Mouse (Mus musculus): ENCODE results near the gene Carhsp1. TPM values are rescaled to one million over a fixed set of nuclear protein-coding genes. Genes with fewer than 3 reads are reported as not detected.

The Carhsp1 gene
- polyA plus RNA-seq, 1 experiment from 2014 or later = 53.0 TPM

DNA sequence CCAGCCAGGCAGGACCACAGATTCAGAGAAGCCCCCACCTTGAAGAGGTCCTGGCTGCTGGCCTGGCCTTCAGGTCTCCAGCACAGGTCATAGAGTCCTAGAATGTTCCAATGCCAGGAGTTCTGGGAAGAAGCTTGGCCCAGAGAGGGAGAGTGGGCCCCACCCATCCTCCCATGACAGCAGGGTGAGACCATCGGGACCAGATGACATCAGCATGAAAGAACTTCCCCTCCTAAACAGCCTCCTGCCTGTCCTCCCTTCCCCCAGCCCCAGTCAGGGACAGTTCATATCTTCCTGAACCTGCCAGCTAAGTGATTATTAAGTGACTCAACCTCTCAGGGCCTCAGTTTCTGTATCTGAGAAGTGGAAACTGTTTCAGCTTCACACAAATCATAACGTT lies 5.5 kb downstream of the Carhsp1 start:
- Histone ChIP-seq H3K4me1 (replicated peaks; ENCODE audit: insufficient read depth, low read length) (peaks cover 24% of the 10 kb centered on the region), H3K36me3 (ENCODE audit: insufficient read depth, low read length) (peaks cover 11% of the 10 kb centered on the region; the same call in 1 of the 2 replicates), H3K9me3 (replicated peaks; ENCODE audit: low read length) (no peaks in the 10 kb centered on the region), H3K27ac (0 out of 2 replicates have a peak overlapping the region, but pooled peaks have one; percentile 3), H3K4me3 (replicated peaks; ENCODE audit: low read depth, low read length) (no peak overlapping the region), H3K9ac (ENCODE audit: low read depth, low read length) (no peak overlapping the region), H3K27me3 (ENCODE audit: insufficient read depth, low read length) (no peaks in the 10 kb centered on the region), H3K4me2 (ENCODE audit: low read length) (no peak overlapping the region)
- DNase-seq (ENCODE audit: low spot score) (peak; percentile 38), ATAC-seq (replicated peaks; ENCODE audit: low FRiP score, low read depth) (no peak)
- TF ChIP-seq CTCF (IDR thresholded peaks at IDR 0.05; ENCODE audit: low read depth) = no peak
- 45% methylated on average over 2 of the region's 2 CpGs for WGBS

DNA sequence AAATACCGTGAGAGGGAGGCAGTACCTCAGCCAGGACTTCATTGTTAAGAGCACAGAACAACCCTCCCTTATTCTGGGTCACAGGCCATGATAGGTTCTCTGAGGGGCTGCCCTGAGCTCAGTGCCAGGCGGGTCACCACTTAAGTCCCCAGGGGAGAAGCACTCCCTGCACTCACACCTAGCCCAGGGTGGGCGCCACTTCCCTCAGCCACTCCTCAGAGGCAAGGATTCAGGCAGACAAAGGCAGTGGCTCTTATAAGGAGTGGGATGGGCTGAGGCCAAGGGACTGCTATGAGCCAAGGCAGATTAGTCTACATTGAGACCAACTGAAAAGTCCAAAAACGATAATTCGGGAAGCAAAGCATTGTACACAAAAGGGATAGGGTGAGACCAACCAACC lies 6.6 kb downstream of the Carhsp1 start:
- H3K4me1 ChIP-seq (replicated peaks; ENCODE audit: insufficient read depth, low read length) = peaks cover 15% of the 10 kb centered on the region
- ATAC-seq (replicated peaks; ENCODE audit: low FRiP score, low read depth) (no peak), DNase-seq (ENCODE audit: low spot score) (no peak)
- 84% methylated on average over 5 of the region's 5 CpGs for WGBS
- no peak overlapping the region for H3K4me3 ChIP-seq (replicated peaks; ENCODE audit: low read depth, low read length)
- no peak for TF ChIP-seq CTCF (IDR thresholded peaks at IDR 0.05; ENCODE audit: low read depth)
- peaks cover 11% of the 10 kb centered on the region; the same call in 1 of the 2 replicates for H3K36me3 ChIP-seq (ENCODE audit: insufficient read depth, low read length)
- H3K27ac ChIP-seq = no peak overlapping the region
- no peak overlapping the region for H3K4me2 ChIP-seq (ENCODE audit: low read length)
- H3K9me3 ChIP-seq (replicated peaks; ENCODE audit: low read length) = no peaks in the 10 kb centered on the region
- no peaks in the 10 kb centered on the region for H3K27me3 ChIP-seq (ENCODE audit: insufficient read depth, low read length)
- H3K9ac ChIP-seq (ENCODE audit: low read depth, low read length) = no peak overlapping the region

DNA sequence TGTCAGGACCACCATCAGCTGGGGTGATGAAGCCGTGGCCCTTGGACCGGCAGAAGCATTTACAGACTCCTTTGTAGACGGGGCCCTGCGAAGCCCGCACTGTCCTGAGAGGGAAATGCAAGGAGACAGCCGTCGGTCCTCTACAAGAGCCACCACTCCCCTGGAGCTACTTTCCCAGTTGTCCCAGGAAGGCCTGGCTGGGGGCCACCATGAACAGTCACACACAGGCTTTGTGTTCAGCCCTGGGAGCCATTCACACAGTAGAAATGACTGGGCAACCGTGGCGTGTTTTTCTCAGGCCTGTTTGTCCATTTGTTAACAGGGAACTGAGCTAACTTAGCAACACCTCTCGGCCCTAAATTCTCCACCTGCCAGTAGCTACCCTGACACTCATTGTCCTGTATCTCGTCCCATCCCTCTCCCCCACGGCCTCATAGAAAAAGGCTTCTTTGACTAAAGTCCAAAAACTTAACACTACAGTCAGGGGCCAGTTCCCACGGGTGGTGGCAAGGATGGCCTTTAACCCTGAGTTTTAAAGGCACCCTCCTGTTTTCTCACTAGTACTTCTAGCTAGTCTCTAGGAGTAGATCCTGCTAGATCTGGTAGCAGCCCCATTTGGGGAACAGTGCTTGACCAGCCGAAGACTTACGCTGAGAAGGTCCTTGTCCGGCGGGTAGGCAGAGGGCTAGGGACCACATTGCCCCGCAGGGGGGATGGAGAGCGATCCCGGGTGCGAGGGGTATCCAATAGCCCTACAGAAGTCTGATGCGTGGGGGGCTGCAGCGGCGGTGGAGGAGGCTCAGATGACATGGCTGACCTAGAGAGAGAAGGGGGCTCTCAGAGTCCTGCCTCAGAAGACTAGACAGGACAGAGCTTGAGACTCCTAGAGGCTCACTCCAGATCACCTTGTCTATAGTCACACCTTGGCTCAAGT lies 8.1 kb downstream of the Carhsp1 start:
- Histone ChIP-seq H3K9ac (ENCODE audit: low read depth, low read length) (no peak overlapping the region), H3K36me3 (ENCODE audit: insufficient read depth, low read length) (peaks cover 11% of the 10 kb centered on the region; the same call in 1 of the 2 replicates), H3K27ac (peak overlapping the region; percentile 47), H3K4me3 (replicated peaks; ENCODE audit: low read depth, low read length) (no peak overlapping the region), H3K9me3 (replicated peaks; ENCODE audit: low read length) (no peaks in the 10 kb centered on the region), H3K4me1 (replicated peaks; ENCODE audit: insufficient read depth, low read length) (peaks cover 5% of the 10 kb centered on the region; the same call in 1 of the 2 replicates), H3K27me3 (ENCODE audit: insufficient read depth, low read length) (no peaks in the 10 kb centered on the region), H3K4me2 (ENCODE audit: low read length) (no peak overlapping the region)
- 69% methylated on average over 24 of the region's 24 CpGs for WGBS
- no peak for TF ChIP-seq CTCF (IDR thresholded peaks at IDR 0.05; ENCODE audit: low read depth)
- no peak for ATAC-seq (replicated peaks; ENCODE audit: low FRiP score, low read depth)
- DNase-seq (ENCODE audit: low spot score) = no peak

DNA sequence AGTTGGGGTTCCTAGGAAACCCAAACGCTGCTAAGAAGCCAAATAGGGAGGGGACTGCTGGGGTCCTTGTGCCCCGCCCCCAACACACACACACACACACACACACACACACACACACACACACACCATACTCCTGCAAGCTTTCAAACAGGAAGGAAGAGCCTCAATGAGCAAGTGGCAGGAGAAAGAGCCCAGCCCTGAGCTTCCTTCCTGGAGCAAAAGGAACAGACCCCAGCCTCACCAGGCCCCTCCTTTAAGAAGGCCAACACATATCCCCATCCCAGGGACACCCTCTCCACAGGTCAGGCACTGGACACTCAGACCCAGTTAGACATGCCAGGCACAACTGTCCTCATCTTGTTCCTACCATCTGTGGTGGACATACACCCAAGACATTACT lies 8.9 kb downstream of the Carhsp1 start:
- H3K27me3 ChIP-seq (ENCODE audit: insufficient read depth, low read length) = no peaks in the 10 kb centered on the region
- no peaks in the 10 kb centered on the region for H3K9me3 ChIP-seq (replicated peaks; ENCODE audit: low read length)
- no peak for TF ChIP-seq CTCF (IDR thresholded peaks at IDR 0.05; ENCODE audit: low read depth)
- WGBS = 38% methylated on average over 1 of the region's 2 CpGs
- ATAC-seq (replicated peaks; ENCODE audit: low FRiP score, low read depth) (peak; percentile 15; the same call in 1 of the 2 replicates), DNase-seq (ENCODE audit: low spot score) (no peak)
- no peak overlapping the region for H3K4me3 ChIP-seq (replicated peaks; ENCODE audit: low read depth, low read length)
- H3K4me1 ChIP-seq (replicated peaks; ENCODE audit: insufficient read depth, low read length) = peaks cover 5% of the 10 kb centered on the region; the same call in 1 of the 2 replicates
- H3K4me2 ChIP-seq (ENCODE audit: low read length) = no peak overlapping the region
- no peak overlapping the region for H3K9ac ChIP-seq (ENCODE audit: low read depth, low read length)
- H3K36me3 ChIP-seq (ENCODE audit: insufficient read depth, low read length) = peaks cover 13% of the 10 kb centered on the region; the same call in 1 of the 2 replicates
- peak overlapping the region; percentile 47 for H3K27ac ChIP-seq

DNA sequence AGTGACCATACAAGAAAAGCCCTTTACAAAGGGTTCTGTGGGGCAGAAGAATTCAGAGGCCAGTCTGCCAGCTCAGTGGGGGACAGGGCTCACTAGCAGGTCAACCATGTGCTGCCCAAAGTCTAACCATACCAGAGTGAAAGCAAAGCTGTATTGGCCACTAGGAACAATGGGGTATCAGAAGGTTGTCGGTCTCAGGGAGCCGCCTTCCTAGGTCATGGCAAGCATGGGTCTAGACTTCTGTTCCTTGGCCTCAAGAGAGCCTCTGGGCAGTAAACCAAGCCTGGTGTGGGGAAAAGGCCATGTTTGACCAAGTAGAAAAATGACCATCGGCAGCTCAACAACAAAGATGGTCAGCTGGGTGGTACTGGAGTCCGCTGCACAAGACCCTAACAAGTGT lies 13.2 kb downstream of the Carhsp1 start:
- no peaks in the 10 kb centered on the region for H3K4me1 ChIP-seq (replicated peaks; ENCODE audit: insufficient read depth, low read length)
- no peak overlapping the region for H3K27ac ChIP-seq
- no peaks in the 10 kb centered on the region for H3K9me3 ChIP-seq (replicated peaks; ENCODE audit: low read length)
- H3K4me3 ChIP-seq (replicated peaks; ENCODE audit: low read depth, low read length) = no peak overlapping the region
- H3K27me3 ChIP-seq (ENCODE audit: insufficient read depth, low read length) = no peaks in the 10 kb centered on the region
- no peak overlapping the region for H3K9ac ChIP-seq (ENCODE audit: low read depth, low read length)
- WGBS = 89% methylated on average over 4 of the region's 4 CpGs
- ATAC-seq (replicated peaks; ENCODE audit: low FRiP score, low read depth) (no peak), DNase-seq (ENCODE audit: low spot score) (no peak)
- peaks cover 36% of the 10 kb centered on the region for H3K36me3 ChIP-seq (ENCODE audit: insufficient read depth, low read length)
- H3K4me2 ChIP-seq (ENCODE audit: low read length) = no peak overlapping the region
- no peak for TF ChIP-seq CTCF (IDR thresholded peaks at IDR 0.05; ENCODE audit: low read depth)

DNA sequence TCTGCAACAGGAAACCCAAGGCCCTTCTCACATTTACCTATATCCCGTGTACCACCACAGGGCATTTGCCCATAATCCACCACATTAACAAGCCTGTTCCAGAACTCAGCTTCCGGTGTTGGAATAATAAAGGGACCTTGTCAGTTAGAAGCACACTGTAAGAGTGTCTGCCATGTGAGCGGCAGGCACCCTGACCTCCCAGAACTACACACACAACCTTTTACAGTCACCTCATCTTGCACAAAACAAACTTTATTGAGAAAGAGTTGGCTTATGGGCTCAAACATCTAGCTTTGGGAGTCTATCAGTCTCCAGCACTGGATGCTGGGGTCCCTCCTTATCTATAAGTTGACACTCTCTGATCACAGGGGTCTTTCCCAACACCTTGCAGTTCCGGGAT lies 13.6 kb downstream of the Carhsp1 start:
- H3K9ac ChIP-seq (ENCODE audit: low read depth, low read length) = no peak overlapping the region
- H3K36me3 ChIP-seq (ENCODE audit: insufficient read depth, low read length) = peaks cover 36% of the 10 kb centered on the region
- no peaks in the 10 kb centered on the region for H3K9me3 ChIP-seq (replicated peaks; ENCODE audit: low read length)
- DNase-seq (ENCODE audit: low spot score) (no peak), ATAC-seq (replicated peaks; ENCODE audit: low FRiP score, low read depth) (no peak)
- no peak for TF ChIP-seq CTCF (IDR thresholded peaks at IDR 0.05; ENCODE audit: low read depth)
- H3K27ac ChIP-seq = no peak overlapping the region
- no peak overlapping the region for H3K4me2 ChIP-seq (ENCODE audit: low read length)
- H3K4me3 ChIP-seq (replicated peaks; ENCODE audit: low read depth, low read length) = no peak overlapping the region
- no peaks in the 10 kb centered on the region for H3K27me3 ChIP-seq (ENCODE audit: insufficient read depth, low read length)
- no peaks in the 10 kb centered on the region for H3K4me1 ChIP-seq (replicated peaks; ENCODE audit: insufficient read depth, low read length)
- WGBS = 79% methylated on average over 4 of the region's 4 CpGs
